10 mouse cellular contexts compared by ENCODE assay signal in genomic region chr3:55788214-55788586, GRCm38 (mm10). TPM values are rescaled to one million over a fixed set of nuclear protein-coding genes. Genes with fewer than 3 reads are reported as not detected.
DNase-seq lines count a peak whose midpoint lies in the region; ATAC-seq lines count a peak whose summit lies in the region.
"Had no signal": no experiment of that assay in that cellular context is flagged by ENCODE, and none has a peak within 500 bp of the region (broad histone marks: within the 10 kb centered on the region; RNA-seq: fewer than 3 reads in every experiment).

No protein-coding gene starts in this region.

- H3K27me3 ChIP-seq in heart, embryonic 12.5 days (replicated peaks), result peaks cover 22% of the 10 kb centered on the region
- H3K27me3 ChIP-seq in embryonic facial prominence, embryonic 10.5 days (replicated peaks; ENCODE audit: low read depth, poor library complexity, severe bottlenecking), result peaks cover 70% of the 10 kb centered on the region
- peaks cover 13% of the 10 kb centered on the region; the same call in 1 of the 2 replicates for H3K27me3 ChIP-seq in hindbrain, embryonic 13.5 days
- peaks cover 80% of the 10 kb centered on the region for H3K27me3 ChIP-seq in midbrain, embryonic 10.5 days (ENCODE audit: low read depth, poor library complexity, severe bottlenecking)

- no peak overlapping the region for H3K27ac ChIP-seq in heart, embryonic 12.5 days (ENCODE audit: poor library complexity, severe bottlenecking)
- peak overlapping the region; percentile 93; the same call in 1 of the 2 replicates for H3K27ac ChIP-seq in embryonic facial prominence, embryonic 10.5 days (replicated peaks)
- H3K27ac ChIP-seq in hindbrain, embryonic 13.5 days, result peak overlapping the region; percentile 99
- peak overlapping the region; percentile 94 for H3K27ac ChIP-seq in midbrain, embryonic 10.5 days (replicated peaks)

- intact Hi-C loops in heart, postnatal 25 days (cut with DNase I), result no loop called here
- intact Hi-C loops in left cerebral cortex, postnatal 10 days (cut with DNase I), result no loop called here

- ATAC-seq in heart, embryonic 12.5 days (ENCODE audit: insufficient number of reproducible peaks, low FRiP score), result no peak
- no peak for ATAC-seq in hindbrain, embryonic 13.5 days (ENCODE audit: low FRiP score)
- ATAC-seq: activated CD4-positive, CD25-positive, alpha-beta regulatory T cell, adult 4 months had no signal

- H3K4me1 ChIP-seq in heart, embryonic 12.5 days (replicated peaks), result peaks cover 14% of the 10 kb centered on the region
- H3K4me1 ChIP-seq in embryonic facial prominence, embryonic 10.5 days, result peaks cover 37% of the 10 kb centered on the region
- peaks cover 25% of the 10 kb centered on the region for H3K4me1 ChIP-seq in hindbrain, embryonic 13.5 days (replicated peaks)
- peaks cover 54% of the 10 kb centered on the region for H3K4me1 ChIP-seq in midbrain, embryonic 10.5 days

- peak overlapping the region; percentile 85 for H3K4me2 ChIP-seq in heart, embryonic 12.5 days
- H3K4me2 ChIP-seq in hindbrain, embryonic 13.5 days, result peak overlapping the region; percentile 77

- peak overlapping the region; percentile 53 for H3K4me3 ChIP-seq in heart, embryonic 12.5 days
- peak overlapping the region; percentile 73 for H3K4me3 ChIP-seq in embryonic facial prominence, embryonic 10.5 days
- peak overlapping the region; percentile 51 for H3K4me3 ChIP-seq in hindbrain, embryonic 13.5 days
- peak overlapping the region; percentile 64 for H3K4me3 ChIP-seq in midbrain, embryonic 10.5 days

- no peaks in the 10 kb centered on the region for H3K9me3 ChIP-seq in heart, embryonic 12.5 days (replicated peaks)
- no peaks in the 10 kb centered on the region for H3K9me3 ChIP-seq in embryonic facial prominence, embryonic 10.5 days
- H3K9me3 ChIP-seq in hindbrain, embryonic 13.5 days, result no peaks in the 10 kb centered on the region
- H3K9me3 ChIP-seq in midbrain, embryonic 10.5 days (replicated peaks), result no peaks in the 10 kb centered on the region

- no peaks in the 10 kb centered on the region for H3K36me3 ChIP-seq in heart, embryonic 12.5 days
- no peaks in the 10 kb centered on the region for H3K36me3 ChIP-seq in embryonic facial prominence, embryonic 10.5 days (replicated peaks)
- H3K36me3 ChIP-seq in hindbrain, embryonic 13.5 days, result no peaks in the 10 kb centered on the region
- H3K36me3 ChIP-seq in midbrain, embryonic 10.5 days, result no peaks in the 10 kb centered on the region

- no peak overlapping the region for H3K9ac ChIP-seq in heart, embryonic 12.5 days
- H3K9ac ChIP-seq in hindbrain, embryonic 13.5 days, result peak overlapping the region; percentile 92; the same call in 1 of the 2 replicates

- WGBS in heart, embryonic 12.5 days, result 14% methylated on average over 4 of the region's 4 CpGs
- 6% methylated on average over 4 of the region's 4 CpGs for WGBS in embryonic facial prominence, embryonic 10.5 days
- 13% methylated on average over 4 of the region's 4 CpGs for WGBS in hindbrain, embryonic 13.5 days
- WGBS in midbrain, embryonic 10.5 days, result 6% methylated on average over 4 of the region's 4 CpGs

- no peak for DNase-seq in heart, postnatal 25 days (ENCODE audit: low spot score)
- no peak for DNase-seq in embryonic facial prominence, embryonic 10.5 days (ENCODE audit: low spot score)
- DNase-seq in midbrain, embryonic 10.5 days (ENCODE audit: low spot score), result no peak
- no peak for DNase-seq in urinary bladder, postnatal 4 days (ENCODE audit: low spot score in 2 of 2)
- DNase-seq in embryo, embryonic 10.5 days (ENCODE audit: low spot score), result no peak
- DNase-seq in left cerebral cortex, postnatal 10 days (ENCODE audit: extremely low spot score in 1 of 2, low spot score in 2 of 2), result no peak

RNA-seq across cellular contexts. Expression of gene Mab21l1, which starts 5.9 kb away (rescaled TPM):
- 0.42 and 0.87 TPM in 2 replicates for polyA plus RNA-seq in heart, embryonic 12.5 days (2016; fragmentation: Nextera tagmentation; extraction: Ambion mirVana)
- total RNA-seq in heart, postnatal 25 days (2021), result not detected
- 55.1 and 62.6 TPM in 2 replicates for polyA plus RNA-seq in embryonic facial prominence, embryonic 10.5 days (2016; fragmentation: Nextera tagmentation; extraction: Ambion mirVana)
- 167 and 174 TPM in 2 replicates for polyA plus RNA-seq in hindbrain, embryonic 13.5 days (2015; fragmentation: Nextera tagmentation; extraction: Ambion mirVana)
- polyA plus RNA-seq in midbrain, embryonic 10.5 days (2016; fragmentation: Nextera tagmentation; extraction: Ambion mirVana), result 33.1 and 47.5 TPM in 2 replicates
- 1 to 10 TPM; 1.2 to 2.6 TPM for total RNA-seq in left cerebral cortex, postnatal 10 days (2021)
- total RNA-seq: common myeloid progenitor, adult 5-6 weeks had no signal

Comparison
In these comparisons a context has a peak if more than half of its experiments do, and no peak if none do; other contexts are left out.
1. RNA of gene Mab21l1, which starts 5.9 kb away (polyA plus RNA-seq): 167 to 174 TPM in hindbrain, embryonic 13.5 days, 55.1 to 62.6 TPM in embryonic facial prominence, embryonic 10.5 days and 33.1 to 47.5 TPM in midbrain, embryonic 10.5 days; 0.42 to 0.87 TPM in heart, embryonic 12.5 days; every median in the first group is over 10 times any median in the second.
2. Peak in every context shown above with its lines, with median percentiles within 50 percentile points of each other: H3K4me3 ChIP-seq.